Mouse (Mus musculus): ENCODE measurements around the gene Nlgn1. TPM values are rescaled to one million over a fixed set of nuclear protein-coding genes. Genes with fewer than 3 reads are reported as not detected.
A peak's percentile ranks its signal among the peaks of the same experiment; 100 is the strongest.

Gene Nlgn1
- polyA plus RNA-seq, 2 experiments = 2.6 to 3.5 TPM

DNA sequence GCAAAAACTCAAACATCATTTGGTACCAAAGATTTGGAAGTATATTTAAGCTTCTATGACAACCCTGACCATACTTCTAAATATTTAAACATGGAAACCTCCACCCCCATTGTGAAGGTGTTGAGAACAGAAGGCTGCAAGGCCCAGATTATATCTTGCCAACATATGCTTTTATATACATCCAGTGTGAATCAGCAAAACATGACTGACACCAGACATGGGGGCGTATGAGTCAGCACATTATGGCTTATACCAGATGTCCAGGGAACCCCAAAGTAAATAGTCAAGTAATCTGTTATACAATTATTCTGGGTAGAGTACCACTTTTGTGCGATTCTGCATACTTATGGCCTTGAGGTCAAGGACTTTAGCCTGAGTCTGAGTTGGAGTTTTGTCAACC is 102.3 kb downstream of the Nlgn1 start:
- no peak overlapping the region for H3K4me3 ChIP-seq (replicated peaks; ENCODE audit: low read length)
- 78% methylated on average over 2 of the region's 2 CpGs for WGBS

DNA sequence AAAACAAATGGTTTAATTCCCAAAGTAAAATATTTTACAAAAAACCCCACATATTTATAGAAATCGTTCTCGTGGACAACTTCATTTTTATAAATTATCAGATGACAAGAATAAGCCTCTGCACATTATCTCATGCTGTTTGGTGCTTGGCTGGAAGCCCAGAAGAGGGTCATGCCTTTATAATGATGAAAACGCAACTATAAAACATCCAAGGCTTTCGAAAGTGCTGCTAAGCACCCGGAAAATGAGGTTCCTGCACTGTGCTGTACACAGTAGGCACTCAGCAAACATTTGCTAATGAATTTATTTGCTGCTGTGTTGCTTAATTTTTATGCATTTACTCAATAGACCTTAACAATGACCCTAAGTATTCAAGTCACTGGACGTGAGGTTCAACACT is 103.4 kb downstream of the Nlgn1 start:
- Histone ChIP-seq H3K27me3 (ENCODE audit: control insufficient read depth, insufficient read depth, low read length) (no peaks in the 10 kb centered on the region), H3K27ac (replicated peaks; ENCODE audit: low read depth, low read length) (no peak overlapping the region), H3K9me3 (ENCODE audit: control insufficient read depth, low read length) (no peaks in the 10 kb centered on the region), H3K9ac (ENCODE audit: low read depth, low read length, severe bottlenecking) (no peak overlapping the region), H3K4me3 (replicated peaks; ENCODE audit: low read length) (no peak overlapping the region), H3K4me1 (ENCODE audit: control insufficient read depth, insufficient read depth, low read length) (no peaks in the 10 kb centered on the region), H3K36me3 (ENCODE audit: control insufficient read depth, insufficient read depth, low read length) (no peaks in the 10 kb centered on the region), H3K4me2 (replicated peaks; ENCODE audit: low read depth, low read length, severe bottlenecking) (no peak overlapping the region)
- WGBS = 60% methylated on average over 6 of the region's 6 CpGs
- DNase-seq (ENCODE audit: low spot score) (peak; percentile 46), ATAC-seq (ENCODE audit: low FRiP score, low read depth) (no peak)
- TF ChIP-seq POLR2A (IDR thresholded peaks at IDR 0.05; ENCODE audit: borderline replicate concordance, extremely low read depth, insufficient read depth, insufficient read length) = no peak

More for the DNA sequence above, 102.3 kb downstream of the Nlgn1 start:
- DNase-seq (ENCODE audit: low spot score) = no peak
- ATAC-seq (ENCODE audit: low FRiP score, low read depth) = no peak
- Histone ChIP-seq H3K9ac (ENCODE audit: low read depth, low read length, severe bottlenecking) (no peak overlapping the region), H3K27ac (replicated peaks; ENCODE audit: low read depth, low read length) (no peak overlapping the region), H3K9me3 (ENCODE audit: control insufficient read depth, low read length) (no peaks in the 10 kb centered on the region), H3K36me3 (ENCODE audit: control insufficient read depth, insufficient read depth, low read length) (no peaks in the 10 kb centered on the region), H3K27me3 (ENCODE audit: control insufficient read depth, insufficient read depth, low read length) (no peaks in the 10 kb centered on the region), H3K4me2 (replicated peaks; ENCODE audit: low read depth, low read length, severe bottlenecking) (no peak overlapping the region), H3K4me1 (ENCODE audit: control insufficient read depth, insufficient read depth, low read length) (no peaks in the 10 kb centered on the region)
- no peak for TF ChIP-seq POLR2A (IDR thresholded peaks at IDR 0.05; ENCODE audit: borderline replicate concordance, extremely low read depth, insufficient read depth, insufficient read length)

DNA sequence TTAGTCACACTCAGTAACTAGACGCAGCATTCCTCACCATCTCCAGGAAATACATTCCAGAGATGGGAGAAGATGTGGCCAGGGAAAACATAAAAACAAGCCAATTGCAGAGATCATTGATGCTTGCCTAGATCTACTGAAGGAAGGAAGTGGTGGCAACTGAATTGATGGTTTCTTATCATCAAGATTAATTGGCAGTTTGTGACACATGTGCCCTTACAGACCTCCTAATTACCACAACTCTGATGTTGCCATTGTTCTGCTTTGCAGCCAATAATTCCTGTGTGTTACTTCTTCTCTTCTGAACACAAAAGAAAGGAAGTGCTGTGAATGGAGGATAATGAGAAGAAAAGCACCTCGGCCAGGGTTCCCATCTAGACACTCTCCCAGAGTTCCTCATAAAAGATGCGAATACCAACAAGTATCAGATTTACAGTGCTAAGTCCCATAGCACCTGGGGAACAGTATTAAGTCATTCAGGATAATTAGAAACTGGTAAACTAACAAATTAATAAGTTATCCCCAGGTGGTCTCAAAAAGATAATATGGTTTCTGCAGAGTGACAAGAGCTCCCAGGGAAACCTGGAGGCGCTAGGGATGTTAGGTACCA is 104.0 kb downstream of the Nlgn1 start:
- no peak overlapping the region for H3K4me2 ChIP-seq (replicated peaks; ENCODE audit: low read depth, low read length, severe bottlenecking)
- H3K27ac ChIP-seq (replicated peaks; ENCODE audit: low read depth, low read length) = no peak overlapping the region
- no peak overlapping the region for H3K4me3 ChIP-seq (replicated peaks; ENCODE audit: low read length)
- no peaks in the 10 kb centered on the region for H3K4me1 ChIP-seq (ENCODE audit: control insufficient read depth, insufficient read depth, low read length)
- ATAC-seq (ENCODE audit: low FRiP score, low read depth) = no peak
- H3K9me3 ChIP-seq (ENCODE audit: control insufficient read depth, low read length) = no peaks in the 10 kb centered on the region
- no peak for DNase-seq (ENCODE audit: low spot score)
- H3K9ac ChIP-seq (ENCODE audit: low read depth, low read length, severe bottlenecking) = no peak overlapping the region
- no peaks in the 10 kb centered on the region for H3K27me3 ChIP-seq (ENCODE audit: control insufficient read depth, insufficient read depth, low read length)
- H3K36me3 ChIP-seq (ENCODE audit: control insufficient read depth, insufficient read depth, low read length) = no peaks in the 10 kb centered on the region
- WGBS = 57% methylated on average over 4 of the region's 4 CpGs
- no peak for TF ChIP-seq POLR2A (IDR thresholded peaks at IDR 0.05; ENCODE audit: borderline replicate concordance, extremely low read depth, insufficient read depth, insufficient read length)

GRCm38 (mm10) chr3:26223500-26223899 is 108.8 kb downstream of the Nlgn1 start:
- DNase-seq (ENCODE audit: low spot score) = no peak
- no peak overlapping the region for H3K4me2 ChIP-seq (replicated peaks; ENCODE audit: low read depth, low read length, severe bottlenecking)
- no peak for ATAC-seq (ENCODE audit: low FRiP score, low read depth)
- H3K27me3 ChIP-seq (ENCODE audit: control insufficient read depth, insufficient read depth, low read length) = no peaks in the 10 kb centered on the region
- H3K4me1 ChIP-seq (ENCODE audit: control insufficient read depth, insufficient read depth, low read length) = no peaks in the 10 kb centered on the region
- TF ChIP-seq POLR2A (IDR thresholded peaks at IDR 0.05; ENCODE audit: borderline replicate concordance, extremely low read depth, insufficient read depth, insufficient read length) = no peak
- H3K9ac ChIP-seq (ENCODE audit: low read depth, low read length, severe bottlenecking) = no peak overlapping the region
- 88% methylated on average over 3 of the region's 3 CpGs for whole genome bisulfite sequencing
- H3K27ac ChIP-seq (replicated peaks; ENCODE audit: low read depth, low read length) = no peak overlapping the region
- no peaks in the 10 kb centered on the region for H3K9me3 ChIP-seq (ENCODE audit: control insufficient read depth, low read length)
- H3K4me3 ChIP-seq (replicated peaks; ENCODE audit: low read length) = no peak overlapping the region
- H3K36me3 ChIP-seq (ENCODE audit: control insufficient read depth, insufficient read depth, low read length) = no peaks in the 10 kb centered on the region

GRCm38 (mm10) chr3:26216231-26216630 is 116.0 kb downstream of the Nlgn1 start:
- H3K27ac ChIP-seq (replicated peaks; ENCODE audit: low read depth, low read length) = no peak overlapping the region
- no peaks in the 10 kb centered on the region for H3K4me1 ChIP-seq (ENCODE audit: control insufficient read depth, insufficient read depth, low read length)
- no peaks in the 10 kb centered on the region for H3K9me3 ChIP-seq (ENCODE audit: control insufficient read depth, low read length)
- TF ChIP-seq POLR2A (IDR thresholded peaks at IDR 0.05; ENCODE audit: borderline replicate concordance, extremely low read depth, insufficient read depth, insufficient read length) = no peak
- H3K27me3 ChIP-seq (ENCODE audit: control insufficient read depth, insufficient read depth, low read length) = no peaks in the 10 kb centered on the region
- no peak overlapping the region for H3K4me3 ChIP-seq (replicated peaks; ENCODE audit: low read length)
- WGBS = 73% methylated on average over 5 of the region's 5 CpGs
- DNase-seq (ENCODE audit: low spot score) = no peak
- H3K4me2 ChIP-seq (replicated peaks; ENCODE audit: low read depth, low read length, severe bottlenecking) = no peak overlapping the region
- no peak for ATAC-seq (ENCODE audit: low FRiP score, low read depth)
- H3K36me3 ChIP-seq (ENCODE audit: control insufficient read depth, insufficient read depth, low read length) = no peaks in the 10 kb centered on the region
- H3K9ac ChIP-seq (ENCODE audit: low read depth, low read length, severe bottlenecking) = no peak overlapping the region

- WGBS = 84% methylated on average over 3 of the region's 3 CpGs
- ATAC-seq (ENCODE audit: low FRiP score, low read depth) (no peak), DNase-seq (ENCODE audit: low spot score) (no peak)
- no peaks in the 10 kb centered on the region for H3K9me3 ChIP-seq (ENCODE audit: control insufficient read depth, low read length)
- no peak overlapping the region for H3K9ac ChIP-seq (ENCODE audit: low read depth, low read length, severe bottlenecking)
- no peaks in the 10 kb centered on the region for H3K36me3 ChIP-seq (ENCODE audit: control insufficient read depth, insufficient read depth, low read length)
- no peak for TF ChIP-seq POLR2A (IDR thresholded peaks at IDR 0.05; ENCODE audit: borderline replicate concordance, extremely low read depth, insufficient read depth, insufficient read length)
- H3K4me1 ChIP-seq (ENCODE audit: control insufficient read depth, insufficient read depth, low read length) = no peaks in the 10 kb centered on the region
- no peak overlapping the region for H3K4me2 ChIP-seq (replicated peaks; ENCODE audit: low read depth, low read length, severe bottlenecking)
- H3K27ac ChIP-seq (replicated peaks; ENCODE audit: low read depth, low read length) = no peak overlapping the region
- H3K27me3 ChIP-seq (ENCODE audit: control insufficient read depth, insufficient read depth, low read length) = no peaks in the 10 kb centered on the region
- H3K4me3 ChIP-seq (replicated peaks; ENCODE audit: low read length) = no peak overlapping the region
These were observed 129.6 kb downstream of the Nlgn1 start for GRCm38 (mm10) chr3:26202702-26203101.

Data from limb, embryonic 14.5 days (tissue).